Mouse (Mus musculus): Measurements from ENCODE around the gene Elf1. TPM values are rescaled to one million over a fixed set of nuclear protein-coding genes. Genes with fewer than 3 reads are reported as not detected.

Elf1 gene
- polyA plus RNA-seq, 1 experiment, result 3.6 TPM

GRCm38 (mm10) chr14:79621143-79621542 lies 140.1 kb downstream of the Elf1 start:
- Histone ChIP-seq H3K36me3 (ENCODE audit: control insufficient read depth, insufficient read depth) (peaks cover 58% of the 10 kb centered on the region), H3K4me3 (no peak overlapping the region), H3K27me3 (ENCODE audit: control insufficient read depth, insufficient read depth, insufficient read length) (no peaks in the 10 kb centered on the region), H3K4me2 (ENCODE audit: low read depth) (no peak overlapping the region), H3K79me2 (ENCODE audit: control insufficient read depth, insufficient read depth) (no peaks in the 10 kb centered on the region), H3ac (ENCODE audit: control insufficient read depth, insufficient read length) (no peak overlapping the region)
- TF ChIP-seq TCF3 (IDR thresholded peaks at IDR 0.05; ENCODE audit: insufficient read length, low read depth) (no peak), CEBPB (IDR thresholded peaks at IDR 0.05; ENCODE audit: insufficient read depth, poor library complexity, severe bottlenecking) (no peak), TCF12 (IDR thresholded peaks at IDR 0.05; ENCODE audit: insufficient read depth, poor library complexity, severe bottlenecking) (no peak), POLR2A (IDR thresholded peaks at IDR 0.05; ENCODE audit: insufficient read length, low read depth) (no peak), MAX (IDR thresholded peaks at IDR 0.05; ENCODE audit: low read depth) (no peak), REST (IDR thresholded peaks at IDR 0.05; ENCODE audit: insufficient read depth, insufficient read length) (no peak), POLR2AphosphoS2 (IDR thresholded peaks at IDR 0.05; ENCODE audit: insufficient read length, low read depth) (no peak), E2F4 (IDR thresholded peaks at IDR 0.05; ENCODE audit: insufficient read depth) (no peak)

Other genes with a start within 250 kb of the Elf1 start
- not detected for gene Zfp957, start 233.8 kb upstream of the Elf1 start, polyA plus RNA-seq (2012; fragmentation: generic; extraction: Trizol)
- gene Rgcc, start 179.5 kb upstream of the Elf1 start, polyA plus RNA-seq (2012; fragmentation: generic; extraction: Trizol), result 6.0 TPM
- 3.6 TPM for gene Naa16, start 90.4 kb upstream of the Elf1 start, polyA plus RNA-seq (2012; fragmentation: generic; extraction: Trizol)
- gene Mtrf1, start 83.4 kb upstream of the Elf1 start, polyA plus RNA-seq (2012; fragmentation: generic; extraction: Trizol), result 3.1 TPM
- 1.5 TPM for gene Kbtbd7, start 54.7 kb upstream of the Elf1 start, polyA plus RNA-seq (2012; fragmentation: generic; extraction: Trizol)
- gene Kbtbd6, start 29.4 kb upstream of the Elf1 start, polyA plus RNA-seq (2012; fragmentation: generic; extraction: Trizol), result 0.05 TPM
- 10.1 TPM for gene Wbp4, start 326 bp downstream of the Elf1 start, polyA plus RNA-seq (2012; fragmentation: generic; extraction: Trizol)
- gene Sugt1, start 106.5 kb downstream of the Elf1 start, polyA plus RNA-seq (2012; fragmentation: generic; extraction: Trizol), result 65.4 TPM
- not detected for gene Cnmd, start 181.0 kb downstream of the Elf1 start, polyA plus RNA-seq (2012; fragmentation: generic; extraction: Trizol)

Data from myocyte (in vitro differentiated cells).